Mouse (Mus musculus): ENCODE results near the gene Smoc2.

Smoc2 gene

DNA sequence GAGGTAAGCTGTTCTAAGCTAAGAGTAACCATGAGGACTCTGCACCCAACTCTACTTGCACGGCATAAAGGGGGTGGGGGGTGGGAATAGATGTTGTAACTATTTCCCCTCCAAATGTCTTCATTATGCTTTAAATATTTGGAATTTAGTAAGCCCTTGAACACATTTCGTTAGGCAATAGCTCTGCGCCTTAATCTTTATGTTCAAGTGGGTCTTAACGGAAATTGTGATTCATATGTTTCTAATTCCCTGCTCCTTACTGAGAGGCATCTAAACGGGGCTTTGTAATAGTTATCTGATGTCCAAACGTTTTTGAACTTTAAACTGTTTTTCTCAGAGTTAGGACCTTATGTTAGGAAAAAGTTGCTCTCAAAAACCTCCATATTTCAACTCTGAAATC, 147.2 kb downstream of the Smoc2 start:
- no peak for DNase-seq

DNA sequence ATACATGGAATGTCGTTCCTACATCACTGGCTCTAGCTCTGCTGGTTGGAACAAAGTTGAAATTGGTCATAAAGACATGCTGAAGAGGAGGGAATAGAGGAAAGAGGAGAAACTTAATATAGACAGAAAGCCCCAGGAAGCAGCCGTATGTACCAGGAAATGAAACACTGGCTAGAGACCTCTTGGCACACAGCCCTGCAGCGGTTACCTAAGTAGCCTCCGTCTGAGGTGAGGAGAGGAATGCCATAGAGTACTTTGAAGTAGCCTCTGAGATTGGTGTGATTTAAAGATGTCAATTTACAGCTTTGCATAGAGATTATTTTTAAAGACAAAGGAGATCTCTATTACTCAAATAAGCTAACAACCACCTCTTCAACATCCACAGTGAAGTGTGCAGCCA, 155.4 kb downstream of the Smoc2 start:
- DNase-seq: no peak

DNA sequence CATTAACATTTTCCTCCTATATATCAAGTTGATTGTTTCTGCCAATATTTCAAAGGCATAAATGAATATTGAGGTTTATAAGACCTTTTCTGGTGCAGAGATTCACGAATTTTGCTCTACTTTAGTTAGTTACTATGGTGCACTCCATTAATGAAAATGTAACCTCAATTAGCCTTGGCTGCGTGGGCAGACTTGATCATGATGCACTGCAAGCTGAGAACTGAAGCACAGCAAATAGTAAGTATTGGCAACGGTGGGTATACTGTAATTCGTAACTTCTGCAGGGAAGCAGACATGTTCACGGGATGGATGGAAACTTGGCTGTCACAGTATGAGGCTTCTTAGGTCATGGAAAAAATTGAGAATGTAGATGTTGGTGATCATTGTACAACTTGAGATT, 166.3 kb downstream of the Smoc2 start:
- no peak for DNase-seq

DNA sequence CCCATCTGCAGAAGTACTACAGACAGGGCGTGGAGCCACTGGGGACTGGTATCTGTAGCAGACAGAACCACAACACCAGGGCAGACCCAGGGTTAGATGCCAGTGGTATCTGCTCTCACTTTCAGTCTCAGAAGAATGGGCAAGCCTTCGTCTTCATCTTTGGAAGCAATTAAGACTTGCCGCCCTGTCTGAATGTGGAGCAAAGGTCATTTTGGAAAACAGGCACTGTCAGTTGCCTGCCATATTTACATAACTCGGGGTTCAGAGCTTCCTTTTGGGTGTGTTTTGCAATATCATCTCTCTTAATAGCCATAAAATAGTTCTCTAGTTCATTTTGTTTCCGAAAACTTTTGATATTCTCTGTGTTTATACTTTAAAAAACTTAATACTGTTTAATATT, 168.0 kb downstream of the Smoc2 start:
- DNase-seq: no peak

Data from cerebellum, adult 18-20 months (tissue).